Mouse (Mus musculus): ENCODE data around the gene Pqlc3.

The Pqlc3 gene

DNA sequence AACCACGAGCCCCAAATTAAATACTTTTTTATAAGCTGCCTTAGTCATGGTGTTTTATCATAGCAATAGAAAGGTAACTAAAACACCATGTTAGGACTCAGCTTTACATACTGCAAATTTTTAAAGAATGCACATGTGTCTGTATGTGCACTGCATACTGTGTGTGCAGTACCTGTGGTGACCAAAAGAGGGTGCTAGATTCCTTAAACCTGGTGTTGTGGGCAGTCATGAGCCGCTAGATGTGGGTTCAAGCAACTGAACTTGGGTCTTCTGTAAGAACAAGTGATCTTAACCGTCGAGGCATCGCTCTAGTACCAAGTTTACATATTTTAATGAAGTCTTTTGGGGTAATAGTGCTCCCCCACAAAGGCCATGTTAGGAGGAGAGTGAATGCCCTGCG is 9.3 kb upstream of the Pqlc3 start:
- DNase-seq (ENCODE audit: extremely low spot score, low read depth, low spot score) = no peak

DNA sequence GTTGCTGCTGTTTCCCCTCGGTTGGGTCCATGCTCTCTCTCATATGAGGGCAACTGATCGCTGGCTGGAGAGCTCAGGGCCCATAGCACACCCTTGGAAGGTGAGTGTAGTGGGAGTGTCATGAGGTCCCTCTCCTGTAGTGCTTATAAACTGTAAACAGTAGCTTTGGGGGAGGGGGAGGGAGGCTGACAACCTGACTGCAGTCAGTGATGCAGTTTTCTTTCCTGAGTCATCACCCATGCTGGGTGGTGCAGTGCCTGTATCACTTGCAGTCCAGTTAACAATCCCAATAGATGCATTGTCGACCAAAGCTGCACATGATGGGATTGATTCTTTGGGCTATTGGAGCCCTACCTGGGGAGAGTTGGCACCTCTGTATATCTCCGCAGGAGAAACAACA is 1.0 kb upstream of the Pqlc3 start:
- DNase-seq (ENCODE audit: extremely low spot score, low read depth, low spot score) = no peak

DNA sequence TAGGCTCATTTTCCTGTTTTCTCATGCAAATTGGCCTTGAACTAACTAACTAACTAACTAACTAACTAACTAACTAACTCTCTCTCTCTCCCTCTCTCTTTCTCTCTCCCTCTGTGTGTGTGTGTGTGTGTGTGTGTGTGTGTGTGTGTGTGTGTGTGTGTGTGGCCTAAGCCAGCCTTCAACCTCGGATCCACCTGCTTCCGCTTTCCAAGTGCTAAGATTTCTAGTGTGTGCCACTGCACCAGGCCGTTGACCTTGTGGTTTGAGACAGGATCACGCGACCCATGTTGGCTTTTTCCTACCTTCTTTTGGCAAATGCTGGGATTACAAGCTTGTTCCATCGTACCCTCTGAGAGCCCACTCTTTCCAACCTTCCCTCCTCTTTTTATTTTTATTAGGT is 420 bp upstream of the Pqlc3 start:
- no peak for DNase-seq (ENCODE audit: extremely low spot score, low read depth, low spot score)

DNA sequence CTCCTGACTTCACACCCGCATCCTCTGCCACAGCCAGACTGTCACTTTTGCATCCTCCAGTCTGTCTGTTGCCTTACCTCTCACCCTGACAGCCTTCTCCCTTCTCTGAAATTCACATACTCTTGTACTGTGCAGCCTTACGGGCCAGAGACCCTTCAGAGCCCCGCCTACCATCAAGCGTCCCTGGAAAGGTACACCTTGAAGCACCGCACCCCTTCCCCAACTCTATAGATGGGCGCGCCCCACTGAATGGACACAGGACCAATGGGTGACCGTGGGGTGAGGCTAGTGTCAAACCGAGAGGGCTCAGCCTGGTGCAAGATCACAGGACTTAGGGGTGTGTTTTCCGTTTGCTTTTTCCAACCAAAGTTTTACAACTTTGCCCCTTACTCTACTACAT is 1.1 kb downstream of the Pqlc3 start:
- no peak for DNase-seq (ENCODE audit: extremely low spot score, low read depth, low spot score)

DNA sequence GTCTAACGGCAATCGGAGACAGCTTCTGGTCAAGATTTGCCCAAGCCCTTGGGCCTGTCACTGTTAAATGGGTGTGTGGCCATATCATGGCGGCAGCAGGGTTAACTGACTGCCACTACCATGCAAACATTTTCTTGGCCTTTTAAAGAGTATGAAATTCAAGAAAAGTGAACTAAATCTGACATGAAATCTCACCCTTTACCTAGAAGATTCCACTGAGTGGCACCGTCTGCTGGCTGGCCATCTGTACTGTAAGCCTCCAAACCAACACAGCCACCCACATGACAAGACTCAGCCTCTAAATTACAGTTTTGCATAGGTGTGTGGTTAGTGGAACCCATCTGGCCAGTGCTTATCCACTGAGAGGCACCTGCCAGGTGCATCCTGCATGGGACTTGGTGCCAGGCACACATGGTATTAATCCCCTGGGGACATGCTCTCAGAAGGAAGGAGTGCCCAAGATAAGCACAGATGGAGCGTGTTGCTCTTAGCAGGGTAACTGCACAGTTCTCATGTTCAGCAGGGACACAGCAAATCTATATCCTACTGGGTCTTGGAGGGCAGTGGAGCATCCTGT is 3.2 kb downstream of the Pqlc3 start:
- no peak for DNase-seq (ENCODE audit: extremely low spot score, low read depth, low spot score)

DNA sequence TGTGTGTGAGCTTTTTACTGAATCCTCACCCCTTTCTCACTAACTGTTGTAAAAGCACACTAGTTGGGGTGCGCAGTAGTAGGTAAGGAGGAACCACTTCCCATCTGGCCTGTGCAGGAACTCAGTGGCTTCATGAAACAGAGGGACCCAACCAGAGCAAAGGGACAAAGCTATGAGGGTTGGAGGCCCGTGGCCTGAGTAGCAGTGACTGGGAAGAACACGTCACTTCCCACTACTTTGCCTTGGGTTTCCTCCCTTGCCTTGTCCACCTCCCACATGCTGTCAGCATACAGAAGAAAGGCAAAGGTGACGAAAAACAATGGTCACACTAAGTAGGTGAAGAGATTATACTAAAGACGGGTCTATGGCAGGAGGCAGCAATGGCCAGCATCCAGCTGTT is 3.9 kb downstream of the Pqlc3 start:
- DNase-seq (ENCODE audit: extremely low spot score, low read depth, low spot score) = no peak

DNA sequence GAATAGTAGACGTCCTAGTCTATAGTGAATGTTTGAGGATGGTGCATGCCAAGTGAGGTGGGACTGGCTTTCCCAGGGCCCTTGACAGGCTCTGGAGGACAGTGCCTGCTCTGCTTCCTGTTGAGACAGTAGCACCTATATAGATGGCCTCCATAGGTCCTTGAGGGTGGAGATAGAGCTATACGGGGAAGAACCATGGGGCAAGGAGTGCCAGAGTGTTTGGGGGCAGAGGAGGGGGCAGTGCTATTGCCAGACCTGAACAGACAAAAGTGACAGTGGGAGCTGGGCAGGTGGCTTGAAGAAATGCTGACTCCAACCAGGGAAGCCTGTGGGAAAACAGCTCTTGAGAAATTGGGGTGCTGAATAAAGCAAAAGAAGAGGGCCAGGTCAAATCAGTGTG is 5.9 kb downstream of the Pqlc3 start:
- no peak for DNase-seq (ENCODE audit: extremely low spot score, low read depth, low spot score)

DNA sequence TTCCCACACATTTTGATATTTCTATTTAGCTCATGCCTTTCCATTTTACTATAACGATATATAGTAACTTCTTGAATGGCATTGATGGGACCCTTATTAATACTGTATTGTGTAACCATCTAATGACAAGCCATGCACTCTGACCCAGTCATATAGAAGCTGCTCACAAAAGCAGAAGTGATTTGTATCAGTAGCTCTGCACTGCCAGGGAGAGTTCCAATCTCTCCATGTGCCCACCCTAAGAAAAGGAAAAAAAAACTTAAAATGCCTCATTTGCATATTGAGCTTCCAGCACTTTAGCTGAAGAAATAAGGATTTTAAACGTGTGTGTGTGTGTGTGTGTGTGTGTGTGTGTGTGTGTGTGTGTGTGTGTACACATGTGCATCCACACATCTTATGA is 7.9 kb downstream of the Pqlc3 start:
- DNase-seq (ENCODE audit: extremely low spot score, low read depth, low spot score) = no peak

DNA sequence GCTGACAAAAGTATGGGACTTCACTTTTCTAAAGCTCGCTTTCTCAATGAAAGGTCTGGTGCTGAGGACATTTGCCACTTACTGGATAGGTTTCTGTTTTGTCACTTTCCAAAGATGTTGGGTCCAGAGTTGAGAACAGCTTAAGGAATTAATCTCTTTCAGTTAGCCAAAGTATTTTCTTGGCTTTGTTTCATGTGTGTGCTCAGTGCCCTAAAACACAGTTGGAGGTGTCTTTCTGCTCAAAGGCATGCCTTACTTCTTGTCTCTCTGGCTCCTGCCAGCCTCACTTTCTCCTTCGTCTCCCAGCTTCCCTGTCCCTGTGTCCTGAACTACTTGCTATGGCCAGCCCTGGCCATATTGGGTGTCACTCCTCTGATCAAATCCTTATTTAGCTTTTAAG is 8.8 kb downstream of the Pqlc3 start:
- DNase-seq (ENCODE audit: extremely low spot score, low read depth, low spot score) = no peak

DNA sequence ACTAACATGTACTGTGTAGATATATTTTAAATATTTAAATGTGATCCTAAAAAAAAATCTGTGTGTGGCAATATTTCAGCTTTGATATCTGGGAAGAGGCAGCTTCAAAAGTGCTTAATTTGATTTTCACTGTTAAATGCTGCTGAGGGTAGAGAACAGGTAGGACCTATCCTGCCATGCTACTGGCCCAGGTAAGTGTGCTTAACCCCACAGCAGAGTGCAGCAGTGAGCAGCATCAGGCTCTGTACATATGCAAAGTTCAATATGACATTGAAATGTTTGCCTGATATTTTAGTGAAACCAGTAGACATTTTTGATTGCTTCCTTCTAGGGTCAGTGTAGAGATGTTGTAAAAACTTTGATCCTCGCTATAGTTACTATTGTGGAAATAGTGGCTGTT is 14.4 kb downstream of the Pqlc3 start:
- no peak for DNase-seq (ENCODE audit: extremely low spot score, low read depth, low spot score)

DNA sequence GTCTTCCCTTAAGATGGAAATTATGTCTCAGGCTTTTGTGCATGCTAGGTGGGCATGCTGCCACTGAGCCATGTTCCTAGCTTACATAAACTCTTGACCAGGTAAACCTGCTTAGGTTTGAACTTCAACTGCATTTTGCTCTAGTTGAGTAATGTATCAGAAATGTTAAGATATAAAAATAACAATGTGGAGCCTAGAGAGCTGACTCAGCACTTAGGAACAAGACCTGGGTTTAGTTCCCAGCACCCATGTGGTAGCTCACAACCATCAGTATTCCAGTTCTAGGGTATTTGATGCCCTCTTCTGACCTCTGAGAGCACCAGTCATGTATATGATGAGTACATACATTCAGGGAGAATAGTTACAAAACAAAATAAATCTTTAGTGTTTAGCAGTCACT is 23.1 kb downstream of the Pqlc3 start:
- DNase-seq (ENCODE audit: extremely low spot score, low read depth, low spot score) = no peak

DNA sequence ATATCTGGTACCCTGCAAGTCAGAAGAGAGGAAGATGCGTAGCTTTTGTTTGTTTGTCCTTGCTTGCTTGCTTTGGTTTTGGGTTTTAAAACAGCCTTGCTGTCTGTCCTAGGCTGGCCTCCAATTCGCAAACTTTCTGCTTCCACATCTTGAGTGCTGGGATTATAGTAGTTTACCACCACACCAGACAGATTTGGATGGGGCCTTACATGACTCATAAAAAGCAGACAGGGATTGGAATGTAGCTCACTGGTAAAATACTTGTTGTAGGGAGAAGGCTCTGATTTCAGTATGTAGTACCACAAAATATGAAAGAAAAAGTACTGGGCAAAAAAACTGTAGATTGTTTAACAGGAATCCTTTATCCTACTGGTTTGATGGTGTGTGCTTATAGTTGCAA is 33.4 kb downstream of the Pqlc3 start:
- DNase-seq (ENCODE audit: extremely low spot score, low read depth, low spot score) = no peak

DNA sequence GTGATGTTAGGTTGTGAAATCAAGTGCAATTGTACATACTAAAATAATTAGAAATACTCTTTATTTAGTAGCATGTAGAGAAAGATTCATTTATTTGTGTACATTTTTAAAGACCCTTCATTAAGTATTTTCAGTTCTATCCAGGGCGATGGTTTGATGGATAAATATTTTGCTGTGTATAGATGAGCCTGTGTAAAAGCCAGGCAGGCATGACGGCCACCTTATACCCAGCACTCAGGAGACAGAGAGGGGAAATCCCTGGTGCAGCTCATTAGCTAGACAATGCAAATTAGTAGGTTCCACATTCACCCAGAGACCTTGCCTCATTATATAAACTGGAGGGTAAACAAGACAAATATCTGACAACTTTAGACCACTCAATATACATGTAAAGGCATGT is 36.9 kb downstream of the Pqlc3 start:
- no peak for DNase-seq (ENCODE audit: extremely low spot score, low read depth, low spot score)

DNA sequence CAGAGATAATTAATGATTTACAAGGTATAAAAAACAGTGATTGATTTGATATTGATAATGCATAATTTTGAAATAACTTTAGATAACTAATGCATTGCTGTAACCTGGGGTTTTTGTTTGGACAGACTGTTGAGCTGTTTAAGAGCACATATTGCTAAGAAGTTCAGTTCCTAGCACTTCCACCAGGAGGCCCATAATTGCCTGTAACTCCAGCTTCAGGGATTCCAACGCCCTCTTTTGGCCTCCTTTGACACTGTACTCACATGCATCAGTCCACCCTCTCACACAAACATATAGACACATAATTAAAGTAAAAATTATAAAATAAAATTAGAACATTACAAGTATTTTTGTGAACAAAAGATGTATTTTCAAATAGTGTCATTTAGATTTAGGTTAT is 41.4 kb downstream of the Pqlc3 start:
- no peak for DNase-seq (ENCODE audit: extremely low spot score, low read depth, low spot score)

DNA sequence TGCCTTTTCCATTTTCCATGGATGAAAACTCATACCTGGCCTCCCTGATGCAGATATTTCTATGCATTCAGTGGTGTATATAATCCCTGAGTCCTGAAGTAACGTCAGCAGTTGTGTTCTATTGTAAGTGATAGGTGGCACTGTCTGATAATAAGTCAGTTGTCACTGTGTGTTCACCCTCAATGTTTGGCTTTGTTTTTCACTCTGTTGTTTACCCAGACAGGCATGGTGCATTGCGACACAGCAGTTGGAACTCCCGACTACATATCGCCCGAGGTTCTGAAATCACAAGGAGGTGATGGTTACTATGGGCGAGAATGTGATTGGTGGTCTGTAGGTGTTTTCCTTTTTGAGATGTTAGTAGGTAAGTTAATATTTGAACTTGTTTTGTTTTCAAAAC is 52.0 kb downstream of the Pqlc3 start:
- no peak for DNase-seq (ENCODE audit: extremely low spot score, low read depth, low spot score)

DNA sequence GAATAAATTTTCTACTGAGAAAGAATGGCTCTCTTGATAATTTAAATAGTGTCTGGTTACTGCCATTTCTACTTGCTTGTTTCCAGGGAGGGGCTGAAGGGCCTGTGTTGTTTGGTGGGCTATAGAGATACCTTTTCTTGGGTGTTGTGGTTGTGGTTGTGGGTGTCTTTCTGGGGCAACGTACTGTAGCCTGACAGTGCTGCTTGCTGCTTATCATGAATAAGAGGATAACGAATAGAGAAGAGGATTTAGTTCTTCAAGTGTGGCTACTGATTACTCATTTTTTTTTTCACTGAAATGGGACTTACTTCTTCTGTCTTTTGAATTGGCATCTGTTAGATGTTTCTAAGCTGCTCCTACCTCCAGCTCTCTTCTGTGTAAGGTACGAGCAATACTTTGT is 58.2 kb downstream of the Pqlc3 start:
- DNase-seq (ENCODE audit: extremely low spot score, low read depth, low spot score) = no peak
